Mouse (Mus musculus) MEL (cell line): Measurements from ENCODE around the gene Chp1. TPM values are rescaled to one million over a fixed set of nuclear protein-coding genes. Genes with fewer than 3 reads are reported as not detected.

Experiments
- DNase-seq: peaks from one replicate; pipeline ENCODE4 v3.0.0; 2011; ENCODE audit warnings: low read depth, low spot score
- H3K27ac ChIP-seq: 2 replicates; pipeline ENCODE4 v1.5.1; 2012; ENCODE audit warnings: low read depth, mild to moderate bottlenecking, control low read depth, low read length, moderate library complexity; ENCODE audit not compliant: control insufficient read depth
- H3K27me3 ChIP-seq, 2 experiments: fragments of 150-350 bp in 1 of 2; sonication (generic) in 1 of 2; 2 replicates each; pipeline ENCODE4 v1.6.1; 2012; ENCODE audit warnings: low read length in 2 of 2, mild to moderate bottlenecking in 2 of 2, improper control_type of control experiment in 1 of 2, moderate library complexity in 1 of 2; ENCODE audit not compliant: insufficient read depth in 2 of 2, control insufficient read depth in 1 of 2
- H3K36me3 ChIP-seq, 2 experiments: 2 replicates each; pipeline ENCODE4 v1.6.1; 2012 to 2014; ENCODE audit warnings: low read length in 2 of 2, improper control_type of control experiment in 1 of 2, inconsistent platforms in 1 of 2, mild to moderate bottlenecking in 1 of 2; ENCODE audit not compliant: insufficient read depth in 2 of 2, control insufficient read depth in 1 of 2
- H3K4me1 ChIP-seq, 2 experiments: fragments of 150-350 bp in 1 of 2; sonication (generic) in 1 of 2; 2 replicates each; pipeline ENCODE4 v1.6.1; 2012; ENCODE audit warnings: low read length in 2 of 2, improper control_type of control experiment in 1 of 2, mild to moderate bottlenecking in 1 of 2; ENCODE audit not compliant: insufficient read depth in 2 of 2, control insufficient read depth in 1 of 2
- H3K4me3 ChIP-seq, 2 experiments: fragments of 150-350 bp in 1 of 2; sonication (generic) in 1 of 2; 2 replicates each; pipeline ENCODE4 v1.5.1; 2012; ENCODE audit warnings: low read depth in 2 of 2, low read length in 2 of 2, mild to moderate bottlenecking in 2 of 2, moderate library complexity in 2 of 2, control low read depth in 1 of 2, improper control_type of control experiment in 1 of 2; ENCODE audit not compliant: control insufficient read depth in 1 of 2, insufficient read depth in 1 of 2
- H3K79me2 ChIP-seq: 2 replicates; pipeline ENCODE4 v1.6.1; 2012; ENCODE audit warnings: mild to moderate bottlenecking, low read length, moderate library complexity; ENCODE audit not compliant: control insufficient read depth, poor library complexity, insufficient read depth
- H3K9ac ChIP-seq: 2 replicates; pipeline ENCODE4 v1.6.1; 2012; ENCODE audit warnings: low read depth, mild to moderate bottlenecking, control low read depth, low read length, moderate library complexity; ENCODE audit not compliant: control insufficient read depth, poor library complexity, severe bottlenecking
- H3K9me3 ChIP-seq: fragments of 150-350 bp; sonication (generic); replicated peaks from 2 replicates; pipeline ENCODE4 v1.6.1; 2012; ENCODE audit warnings: mild to moderate bottlenecking, low read length, improper control_type of control experiment, moderate library complexity; ENCODE audit not compliant: insufficient read depth
- CHD1 ChIP-seq: IDR thresholded peaks from 2 replicates; pipeline ENCODE4 v1.6.1; 2012; ENCODE audit warnings: low read depth, mild to moderate bottlenecking, inconsistent platforms, low read length, improper control_type of control experiment
- CHD2 ChIP-seq: IDR thresholded peaks from 2 replicates; pipeline ENCODE4 v1.6.1; 2011; ENCODE audit warnings: low read length, improper control_type of control experiment
- EP300 ChIP-seq, 2 experiments: IDR thresholded peaks; 2 replicates each; pipeline ENCODE4 v1.6.1; 2011; ENCODE audit warnings: improper control_type of control experiment in 2 of 2, low read length in 2 of 2, low read depth in 1 of 2, mild to moderate bottlenecking in 1 of 2
- ETS1 ChIP-seq: IDR thresholded peaks from 2 replicates; pipeline ENCODE4 v1.6.1; 2012; ENCODE audit warnings: low read depth, mild to moderate bottlenecking, inconsistent platforms, low read length, improper control_type of control experiment, moderate library complexity
- GABPA ChIP-seq: IDR thresholded peaks from 2 replicates; pipeline ENCODE4 v1.6.1; 2012; ENCODE audit warnings: low read depth, mild to moderate bottlenecking, inconsistent platforms, low read length, improper control_type of control experiment, moderate library complexity
- GATA1 ChIP-seq: IDR thresholded peaks from 2 replicates; pipeline ENCODE4 v1.6.1; 2011; ENCODE audit warnings: low read depth, low read length, improper control_type of control experiment
- HCFC1 ChIP-seq: IDR thresholded peaks from 2 replicates; pipeline ENCODE4 v1.6.1; 2012; ENCODE audit warnings: low read depth, mild to moderate bottlenecking, inconsistent platforms, low read length, improper control_type of control experiment, moderate library complexity
- JUND ChIP-seq: IDR thresholded peaks from 2 replicates; pipeline ENCODE4 v1.6.1; 2011; ENCODE audit warnings: low read depth, mild to moderate bottlenecking, improper control_type of control experiment, low read length
- KAT2A ChIP-seq: conservative IDR thresholded peaks from 2 replicates; pipeline ENCODE4 v1.6.1; 2012; ENCODE audit warnings: low read depth, low read length, improper control_type of control experiment, inconsistent platforms
- MAX ChIP-seq: IDR thresholded peaks from 2 replicates; pipeline ENCODE4 v1.6.1; 2011; ENCODE audit warnings: low read length, improper control_type of control experiment
- MAZ ChIP-seq: IDR thresholded peaks from 2 replicates; pipeline ENCODE4 v1.6.1; 2012; ENCODE audit warnings: low read depth, mild to moderate bottlenecking, inconsistent platforms, low read length, improper control_type of control experiment
- MEF2A ChIP-seq: IDR thresholded peaks from 2 replicates; pipeline ENCODE4 v1.6.1; 2014; ENCODE audit warnings: low read depth, mild to moderate bottlenecking, inconsistent platforms, low read length, improper control_type of control experiment; ENCODE audit not compliant: poor library complexity, insufficient replicate concordance, severe bottlenecking; ENCODE audit errors: extremely low read depth
- MXI1 ChIP-seq: IDR thresholded peaks from 2 replicates; pipeline ENCODE4 v1.6.1; 2011; ENCODE audit warnings: mild to moderate bottlenecking, low read depth, low read length, improper control_type of control experiment
- MYB ChIP-seq: IDR thresholded peaks from 2 replicates; pipeline ENCODE4 v1.6.1; 2011; ENCODE audit warnings: mild to moderate bottlenecking, low read depth, low read length, improper control_type of control experiment
- MYC ChIP-seq: IDR thresholded peaks from 2 replicates; pipeline ENCODE4 v1.6.1; 2011; ENCODE audit warnings: low read depth, mild to moderate bottlenecking, low read length, improper control_type of control experiment, moderate library complexity
- NRF1 ChIP-seq: IDR thresholded peaks from 2 replicates; pipeline ENCODE4 v1.6.1; 2014; ENCODE audit warnings: low read depth, mild to moderate bottlenecking, inconsistent platforms, low read length, improper control_type of control experiment, moderate library complexity; ENCODE audit not compliant: poor library complexity, insufficient read depth, severe bottlenecking
- POLR2A ChIP-seq, 2 experiments: IDR thresholded peaks; 2 replicates each; pipeline ENCODE4 v1.6.1; 2011 to 2012; ENCODE audit warnings: low read length in 2 of 2, mild to moderate bottlenecking in 2 of 2, control low read depth in 1 of 2, improper control_type of control experiment in 1 of 2, low read depth in 1 of 2, moderate library complexity in 1 of 2; ENCODE audit not compliant: control insufficient read depth in 1 of 2, insufficient read depth in 1 of 2, poor library complexity in 1 of 2
- POLR2AphosphoS2 ChIP-seq: IDR thresholded peaks from 2 replicates; pipeline ENCODE4 v1.6.1; 2011; ENCODE audit warnings: low read length, improper control_type of control experiment
- POLR2AphosphoS5 ChIP-seq: IDR thresholded peaks from 2 replicates; pipeline ENCODE4 v1.6.1; 2012; ENCODE audit warnings: low read depth, borderline replicate concordance, mild to moderate bottlenecking, inconsistent platforms, low read length, moderate library complexity, mixed read lengths
- RAD21 ChIP-seq: IDR thresholded peaks from 2 replicates; pipeline ENCODE4 v1.6.1; 2011; ENCODE audit warnings: mild to moderate bottlenecking, low read depth, low read length, improper control_type of control experiment
- RCOR1 ChIP-seq: IDR thresholded peaks from 2 replicates; pipeline ENCODE4 v1.6.1; 2012; ENCODE audit warnings: low read depth, mild to moderate bottlenecking, inconsistent platforms, low read length, improper control_type of control experiment
- SIN3A ChIP-seq: IDR thresholded peaks from 2 replicates; pipeline ENCODE4 v1.6.1; 2012; ENCODE audit warnings: low read length, improper control_type of control experiment, inconsistent platforms
- SMC3 ChIP-seq: IDR thresholded peaks from 2 replicates; pipeline ENCODE4 v1.6.1; 2011; ENCODE audit warnings: low read depth, low read length, improper control_type of control experiment
- TAL1 ChIP-seq: IDR thresholded peaks from 2 replicates; pipeline ENCODE4 v1.6.1; 2012; ENCODE audit warnings: mild to moderate bottlenecking, inconsistent platforms, low read length, moderate library complexity, mixed read lengths
- TCF12 ChIP-seq: IDR thresholded peaks from 2 replicates; pipeline ENCODE4 v1.6.1; 2014; ENCODE audit warnings: low read depth, mild to moderate bottlenecking, inconsistent platforms, low read length, improper control_type of control experiment, moderate library complexity
- UBTF ChIP-seq: IDR thresholded peaks from 2 replicates; pipeline ENCODE4 v1.6.1; 2012; ENCODE audit warnings: low read depth, mild to moderate bottlenecking, inconsistent platforms, low read length, improper control_type of control experiment, moderate library complexity, borderline replicate concordance; ENCODE audit not compliant: insufficient read depth
- USF1 ChIP-seq: IDR thresholded peaks from 2 replicates; pipeline ENCODE4 v1.6.1; 2014; ENCODE audit warnings: low read depth, mild to moderate bottlenecking, inconsistent platforms, low read length, improper control_type of control experiment, moderate library complexity
- USF2 ChIP-seq, 2 experiments: IDR thresholded peaks; 2 replicates each; pipeline ENCODE4 v1.6.1; 2011 to 2012; ENCODE audit warnings: improper control_type of control experiment in 2 of 2, low read length in 2 of 2, borderline replicate concordance in 1 of 2, inconsistent platforms in 1 of 2, low read depth in 1 of 2, mild to moderate bottlenecking in 1 of 2; ENCODE audit not compliant: insufficient read depth in 1 of 2
- ZC3H11A ChIP-seq: IDR thresholded peaks from 2 replicates; pipeline ENCODE4 v1.6.1; 2012; ENCODE audit warnings: low read depth, mild to moderate bottlenecking, inconsistent platforms, low read length, improper control_type of control experiment
- ZMIZ1 ChIP-seq: IDR thresholded peaks from 2 replicates; pipeline ENCODE4 v1.6.1; 2012; ENCODE audit warnings: low read depth, mild to moderate bottlenecking, inconsistent platforms, low read length, improper control_type of control experiment, moderate library complexity
- polyA plus RNA-seq, 2 experiments: library from polyadenylated mRNA; stranded (reverse) in 1 of 2; unstranded in 1 of 2; fragments of >175 nt in 1 of 2; fragments of >200 nt in 1 of 2; gene quantifications; 2 replicates each; pipeline versions ENCODE4 v1.2.1 to v1.2.4; 2012; ENCODE audit warnings: low replicate concordance in 2 of 2, low read depth in 1 of 2; ENCODE audit not compliant: insufficient read length in 2 of 2, insufficient read depth in 1 of 2, missing spikeins in 1 of 2
- total RNA-seq: library from RNA; depleted of rRNA; stranded (reverse); fragments of 300-350 nt; gene quantifications from 2 replicates; pipeline ENCODE4 v1.2.3, GENCODE M21; 2012

The Chp1 gene
- total and polyA plus RNA-seq, 3 experiments, result 32.5 to 74.8 TPM; not detected in 1

GRCm38 (mm10) chr2:119605361-119605973 lies 58.0 kb downstream of the Chp1 start (continued):
- TF ChIP-seq HCFC1 (no peak), CHD2 (no peak), TCF12 (peak; percentile 95), POLR2A (IDR thresholded peaks at IDR 0.05; ENCODE audit: control insufficient read depth in 1 of 2, insufficient read depth in 1 of 2, low read depth in 1 of 2, low read length in 2 of 2, poor library complexity in 1 of 2) (no peak), CHD1 (no peak), POLR2AphosphoS5 (no peak), ETS1 (peak; percentile 90)

GRCm38 (mm10) chr2:119607023-119607422 lies 59.5 kb downstream of the Chp1 start:
- DNase-seq, result peak; percentile 52

More at GRCm38 (mm10) chr2:119607023-119607422, 59.5 kb downstream of the Chp1 start:
- H3K27me3 ChIP-seq, result no peaks in the 10 kb centered on the region
- H3K4me3 ChIP-seq, result no peak overlapping the region
- H3K9me3 ChIP-seq, result no peaks in the 10 kb centered on the region
- H3K27ac ChIP-seq, result peak overlapping the region; percentile 3; the same call in 1 of the 2 replicates
- H3K79me2 ChIP-seq, result 0 out of 2 replicates have a peak, but pooled peaks cover 1% of the 10 kb centered on the region
- no peak overlapping the region for H3K9ac ChIP-seq
- H3K36me3 ChIP-seq, result peaks cover 30 to 54% of the 10 kb centered on the region in 2 experiments
- no peak for TF ChIP-seq CHD2
- TF ChIP-seq USF2 (IDR thresholded peaks at IDR 0.05; ENCODE audit: borderline replicate concordance in 1 of 2, insufficient read depth in 1 of 2, low read depth in 1 of 2, low read length in 2 of 2), result no peak
- TF ChIP-seq EP300 (IDR thresholded peaks at IDR 0.05; ENCODE audit: low read depth in 1 of 2, low read length in 2 of 2), result peak; percentile 48 to 50; a peak in 2 of 4 replicates
- TF ChIP-seq RCOR1, result 0 out of 2 replicates have a peak, but pooled peaks have one; percentile 21
- TF ChIP-seq CHD1, result no peak
- TF ChIP-seq TAL1, result peak; percentile 44
- no peak for TF ChIP-seq USF1
- no peak for TF ChIP-seq JUND
- no peak for TF ChIP-seq POLR2AphosphoS2
- no peak for TF ChIP-seq MAZ
- TF ChIP-seq MAX, result no peak
- TF ChIP-seq GATA1, result peak; percentile 74
- TF ChIP-seq MYC, result no peak
- TF ChIP-seq TCF12, result peak; percentile 60; the same call in 1 of the 2 replicates
- TF ChIP-seq ETS1, result peak; percentile 35; the same call in 1 of the 2 replicates
- TF ChIP-seq HCFC1, result no peak
- no peak for TF ChIP-seq RAD21
- no peak for TF ChIP-seq MEF2A
- TF ChIP-seq SIN3A, result no peak
- TF ChIP-seq NRF1, result no peak
- TF ChIP-seq GABPA, result no peak
- TF ChIP-seq ZC3H11A, result no peak
- 0 out of 2 replicates have a peak, but pooled peaks have one; percentile 31 for TF ChIP-seq MXI1
- no peak for TF ChIP-seq KAT2A
- no peak for TF ChIP-seq ZMIZ1
- TF ChIP-seq UBTF, result no peak
- no peak for TF ChIP-seq MYB
- TF ChIP-seq POLR2A (IDR thresholded peaks at IDR 0.05; ENCODE audit: control insufficient read depth in 1 of 2, insufficient read depth in 1 of 2, low read depth in 1 of 2, low read length in 2 of 2, poor library complexity in 1 of 2), result no peak
- TF ChIP-seq SMC3, result no peak
- TF ChIP-seq, all 39 proteins: peak for 7
- H3K4me1 ChIP-seq, result peaks cover 24 to 34% of the 10 kb centered on the region in 2 experiments
